Mouse (Mus musculus): Measurements from ENCODE around the gene Capn13.

DNA sequence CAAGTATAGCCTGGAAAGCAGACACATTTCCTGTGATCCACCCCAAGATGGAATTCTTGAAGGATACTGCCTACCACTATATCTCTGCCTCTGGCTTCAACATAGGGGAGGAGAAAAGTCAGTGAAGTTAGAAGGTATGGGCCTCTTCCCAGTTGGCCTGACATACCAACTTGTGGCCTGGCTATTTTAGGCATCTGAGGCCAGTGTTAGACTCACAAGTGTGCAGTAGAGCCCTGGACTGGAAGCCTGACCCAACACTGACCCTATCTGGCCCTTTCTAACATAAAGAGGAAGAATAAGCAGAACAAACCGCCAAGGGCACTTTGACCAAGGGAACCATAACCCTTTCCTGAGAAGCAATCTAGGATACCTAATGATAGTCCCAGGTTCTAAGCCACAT, 7.3 kb downstream of the Capn13 start:
- no peak for TF ChIP-seq CTCF (conservative IDR thresholded peaks at IDR 0.05; ENCODE audit: low read length)
- TF ChIP-seq POU5F1 (IDR thresholded peaks at IDR 0.05; ENCODE audit: borderline replicate concordance, low read length) = no peak

Data from E14TG2a.4 (cell line).